Mouse (Mus musculus): ENCODE measurements around the gene Pole3.

GRCm38 (mm10) chr4:62570029-62570428 lies 45.2 kb upstream of the Pole3 start:
- TF ChIP-seq CTCF (IDR thresholded peaks at IDR 0.05; ENCODE audit: low read depth, low read length) (no peak), POLR2A (IDR thresholded peaks at IDR 0.05; ENCODE audit: insufficient read depth, low read length) (no peak)

All from ES-Bruce4 (cell line).